Mouse (Mus musculus) activated CD4-positive, CD25-positive, alpha-beta regulatory T cell, adult 4 months (primary cell): ENCODE measurements around the gene Capzb. TPM values are rescaled to one million over a fixed set of nuclear protein-coding genes. Genes with fewer than 3 reads are reported as not detected.
A peak's percentile ranks its signal among the peaks of the same experiment; 100 is the strongest.

Experiments used
- ATAC-seq: one replicate; pipeline ENCODE4 v1.8.0; 2017
- polyA plus RNA-seq, 2 experiments: library from polyadenylated mRNA; unstranded; fragments of 100-300 nt; shearing (Covaris generic); gene quantifications; one replicate each; pipeline ENCODE4 v1.2.1; 2017

Gene Capzb
- polyA plus RNA-seq, 2 experiments from 2014 or later = 633 to 647 TPM

- no peak for ATAC-seq
These were observed 16.6 kb downstream of the Capzb start for GRCm38 (mm10) chr4:139209130-139209840.

- no peak for ATAC-seq
These were observed 19.5 kb downstream of the Capzb start for GRCm38 (mm10) chr4:139211975-139212831.

- ATAC-seq = no peak
These were observed 20.4 kb downstream of the Capzb start for GRCm38 (mm10) chr4:139213086-139213485.

- no peak for ATAC-seq
These were observed 21.3 kb downstream of the Capzb start for GRCm38 (mm10) chr4:139213935-139214371.

GRCm38 (mm10) chr4:139216566-139216965 is 23.9 kb downstream of the Capzb start:
- ATAC-seq = no peak

- ATAC-seq = no peak
These were observed 25.8 kb downstream of the Capzb start for GRCm38 (mm10) chr4:139218539-139218938.

GRCm38 (mm10) chr4:139219656-139220055 is 27.0 kb downstream of the Capzb start:
- no peak for ATAC-seq

GRCm38 (mm10) chr4:139220978-139221377 is 28.3 kb downstream of the Capzb start:
- ATAC-seq = no peak

- no peak for ATAC-seq
These were observed 29.1 kb downstream of the Capzb start for GRCm38 (mm10) chr4:139221837-139222236.

- ATAC-seq = no peak
These were observed 32.4 kb downstream of the Capzb start for GRCm38 (mm10) chr4:139225115-139225514.

GRCm38 (mm10) chr4:139225944-139226343 is 33.2 kb downstream of the Capzb start:
- no peak for ATAC-seq

- no peak for ATAC-seq
These were observed 34.0 kb downstream of the Capzb start for GRCm38 (mm10) chr4:139226504-139227216.

GRCm38 (mm10) chr4:139227923-139228322 is 35.2 kb downstream of the Capzb start:
- no peak for ATAC-seq

GRCm38 (mm10) chr4:139229271-139229670 is 36.6 kb downstream of the Capzb start:
- no peak for ATAC-seq

GRCm38 (mm10) chr4:139230376-139231120 is 37.8 kb downstream of the Capzb start:
- ATAC-seq = no peak

GRCm38 (mm10) chr4:139231163-139231562 is 38.5 kb downstream of the Capzb start:
- ATAC-seq = no peak

- ATAC-seq = peak; percentile 36
These were observed 39.9 kb downstream of the Capzb start for GRCm38 (mm10) chr4:139232479-139233145.

- no peak for ATAC-seq
These were observed 40.4 kb downstream of the Capzb start for GRCm38 (mm10) chr4:139233146-139233495.

GRCm38 (mm10) chr4:139233755-139234254 is 41.1 kb downstream of the Capzb start:
- no peak for ATAC-seq

GRCm38 (mm10) chr4:139234261-139234660 is 41.6 kb downstream of the Capzb start:
- no peak for ATAC-seq

- no peak for ATAC-seq
These were observed 42.9 kb downstream of the Capzb start for GRCm38 (mm10) chr4:139235556-139235955.

GRCm38 (mm10) chr4:139238612-139239011 is 45.9 kb downstream of the Capzb start:
- no peak for ATAC-seq
